20 mouse cellular contexts compared by ENCODE assay signal in the genomic region with DNA sequence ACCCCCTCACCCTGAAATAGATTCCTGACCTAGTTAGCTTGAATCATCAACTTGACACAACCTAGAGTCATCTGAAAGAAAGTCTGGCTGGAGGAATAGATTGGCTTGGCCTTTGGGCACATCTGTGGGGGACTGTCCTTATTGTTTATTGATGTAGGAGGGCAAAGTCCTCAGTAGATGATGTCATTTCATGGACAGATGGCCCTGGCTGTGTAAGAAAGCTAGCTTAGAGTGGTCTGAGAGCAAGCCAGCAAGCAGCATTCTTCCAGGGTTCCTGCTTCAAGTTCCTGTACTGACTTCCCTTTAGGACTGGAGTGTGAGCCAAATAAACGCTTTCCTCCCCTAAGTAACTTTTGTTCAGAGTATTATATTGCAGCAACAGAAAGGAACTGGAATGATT. TPM values are rescaled to one million over a fixed set of nuclear protein-coding genes. Genes with fewer than 3 reads are reported as not detected.
DNase-seq lines count a peak whose midpoint lies in the region; ATAC-seq and TF ChIP-seq lines count a peak whose summit lies in the region.
"Had no signal": no experiment of that assay in that cellular context is flagged by ENCODE, and none has a peak within 500 bp of the region (broad histone marks: within the 10 kb centered on the region; RNA-seq: fewer than 3 reads in every experiment).

No protein-coding gene starts in this region.

- no peak for TF ChIP-seq CTCF in liver, postnatal 0 days (IDR thresholded peaks at IDR 0.05; ENCODE audit: low read depth)
- no peak for TF ChIP-seq CTCF in stomach, postnatal 0 days (IDR thresholded peaks at IDR 0.05; ENCODE audit: low read depth)

- peak overlapping the region; percentile 27; the same call in 1 of the 2 replicates for H3K27ac ChIP-seq in liver, embryonic 12.5 days
- no peak overlapping the region for H3K27ac ChIP-seq in intestine, embryonic 15.5 days
- no peak overlapping the region for H3K27ac ChIP-seq in liver, postnatal 0 days (ENCODE audit: low read depth)
- no peak overlapping the region for H3K27ac ChIP-seq in stomach, postnatal 0 days (replicated peaks)
- H3K27ac ChIP-seq: embryonic facial prominence, embryonic 13.5 days; forebrain, embryonic 12.5 days; heart, adult 2 months; hindbrain, embryonic 10.5 days; hindbrain, embryonic 14.5 days had no signal

- H3K9me3 ChIP-seq in liver, embryonic 12.5 days (replicated peaks): no peaks in the 10 kb centered on the region
- H3K9me3 ChIP-seq in intestine, embryonic 15.5 days: no peaks in the 10 kb centered on the region
- H3K9me3 ChIP-seq in liver, postnatal 0 days (ENCODE audit: low read length): no peaks in the 10 kb centered on the region
- H3K9me3 ChIP-seq in stomach, postnatal 0 days (ENCODE audit: control insufficient read depth, low read length): no peaks in the 10 kb centered on the region
- H3K9me3 ChIP-seq: embryonic facial prominence, embryonic 13.5 days; forebrain, embryonic 12.5 days; hindbrain, embryonic 10.5 days had no signal

- no peak for ATAC-seq in liver, embryonic 12.5 days
- ATAC-seq in intestine, embryonic 15.5 days: peak; percentile 54; the same call in 1 of the 2 replicates
- ATAC-seq in liver, postnatal 0 days: peak; percentile 29; the same call in 1 of the 2 replicates
- ATAC-seq in stomach, postnatal 0 days (ENCODE audit: low FRiP score, low TSS enrichment): peak; percentile 61
- ATAC-seq: forebrain, embryonic 16.5 days had no signal

- H3K4me3 ChIP-seq in liver, embryonic 12.5 days: no peak overlapping the region
- H3K4me3 ChIP-seq in intestine, embryonic 15.5 days (replicated peaks): no peak overlapping the region
- H3K4me3 ChIP-seq in liver, postnatal 0 days (ENCODE audit: low read depth, low read length): no peak overlapping the region
- H3K4me3 ChIP-seq in stomach, postnatal 0 days (ENCODE audit: low read depth, low read length): no peak overlapping the region
- H3K4me3 ChIP-seq: embryonic facial prominence, embryonic 13.5 days; forebrain, embryonic 12.5 days; heart, adult 2 months; hindbrain, embryonic 10.5 days had no signal

- H3K4me2 ChIP-seq in liver, embryonic 12.5 days: no peak overlapping the region
- H3K4me2 ChIP-seq in intestine, embryonic 15.5 days (replicated peaks): no peak overlapping the region
- H3K4me2 ChIP-seq in liver, postnatal 0 days (ENCODE audit: low read depth, low read length): no peak overlapping the region
- no peak overlapping the region for H3K4me2 ChIP-seq in stomach, postnatal 0 days (replicated peaks; ENCODE audit: low read depth)
- H3K4me2 ChIP-seq: embryonic facial prominence, embryonic 13.5 days; forebrain, embryonic 12.5 days; heart, embryonic 11.5 days; hindbrain, embryonic 14.5 days had no signal

- H3K4me1 ChIP-seq in liver, embryonic 12.5 days: peaks cover 21% of the 10 kb centered on the region
- 0 out of 2 replicates have a peak, but pooled peaks cover 6% of the 10 kb centered on the region for H3K4me1 ChIP-seq in intestine, embryonic 15.5 days (replicated peaks)
- peaks cover 7% of the 10 kb centered on the region; the same call in 1 of the 2 replicates for H3K4me1 ChIP-seq in liver, postnatal 0 days (ENCODE audit: insufficient read depth)
- no peaks in the 10 kb centered on the region for H3K4me1 ChIP-seq in stomach, postnatal 0 days (replicated peaks; ENCODE audit: control insufficient read depth, insufficient read depth)
- H3K4me1 ChIP-seq: forebrain, embryonic 12.5 days had no signal

- WGBS in liver, embryonic 12.5 days (ENCODE audit: insufficient replicate concordance): 48% methylated on average over 1 of the region's 1 CpGs
- 53% methylated on average over 1 of the region's 1 CpGs for WGBS in intestine, embryonic 15.5 days
- 61% methylated on average over 1 of the region's 1 CpGs for WGBS in liver, postnatal 0 days (ENCODE audit: insufficient replicate concordance)
- 44% methylated on average over 1 of the region's 1 CpGs for WGBS in stomach, postnatal 0 days

- H3K9ac ChIP-seq in liver, embryonic 12.5 days: no peak overlapping the region
- H3K9ac ChIP-seq in intestine, embryonic 15.5 days: no peak overlapping the region
- H3K9ac ChIP-seq in liver, postnatal 0 days (replicated peaks): no peak overlapping the region
- no peak overlapping the region for H3K9ac ChIP-seq in stomach, postnatal 0 days (ENCODE audit: low read length)
- H3K9ac ChIP-seq: embryonic facial prominence, embryonic 13.5 days; forebrain, embryonic 12.5 days; hindbrain, embryonic 14.5 days had no signal

- DNase-seq in liver: no peak
- no peak for DNase-seq in liver, postnatal 0 days
- no peak for DNase-seq in stomach, postnatal 0 days (ENCODE audit: low spot score)
- DNase-seq in cerebellum, adult 9-10 months: no peak
- DNase-seq in ovary, adult 18-20 months (ENCODE audit: low spot score): no peak
- DNase-seq in natural killer cell, adult 2 months (ENCODE audit: low spot score in 2 of 2): no peak
- DNase-seq: adrenal gland, postnatal 10 days; cerebellum, adult 11-12 months; cerebellum, adult 9-11 months; cerebellum, postnatal 36 days; gastrocnemius, postnatal 14 days; heart, adult 2 months had no signal

- no peaks in the 10 kb centered on the region for H3K36me3 ChIP-seq in liver, embryonic 12.5 days
- no peaks in the 10 kb centered on the region for H3K36me3 ChIP-seq in intestine, embryonic 15.5 days
- no peaks in the 10 kb centered on the region for H3K36me3 ChIP-seq in liver, postnatal 0 days (replicated peaks; ENCODE audit: insufficient read depth, low read length)
- no peaks in the 10 kb centered on the region for H3K36me3 ChIP-seq in stomach, postnatal 0 days (ENCODE audit: control insufficient read depth, insufficient read depth, low read length)
- H3K36me3 ChIP-seq: embryonic facial prominence, embryonic 13.5 days; forebrain, embryonic 12.5 days; hindbrain, embryonic 10.5 days had no signal

- no peaks in the 10 kb centered on the region for H3K27me3 ChIP-seq in liver, embryonic 12.5 days (replicated peaks)
- H3K27me3 ChIP-seq in intestine, embryonic 15.5 days (replicated peaks): no peaks in the 10 kb centered on the region
- no peaks in the 10 kb centered on the region for H3K27me3 ChIP-seq in liver, postnatal 0 days (ENCODE audit: insufficient read depth, low read length)
- no peaks in the 10 kb centered on the region for H3K27me3 ChIP-seq in stomach, postnatal 0 days (ENCODE audit: control insufficient read depth, insufficient read depth, low read length)
- H3K27me3 ChIP-seq: embryonic facial prominence, embryonic 13.5 days; forebrain, embryonic 12.5 days had no signal

- no peak for TF ChIP-seq EP300 in liver, postnatal 0 days (IDR thresholded peaks at IDR 0.05; ENCODE audit: low read depth)
- TF ChIP-seq EP300 in stomach, postnatal 0 days (optimal IDR thresholded peaks at IDR 0.05): no peak

RNA-seq across cellular contexts. Expression of a gene that starts 7.0 kb away (rescaled TPM):
- polyA plus RNA-seq in liver, embryonic 12.5 days (2016; fragmentation: Nextera tagmentation; extraction: Ambion mirVana): 24.5 and 27.8 TPM in 2 replicates
- polyA plus RNA-seq in intestine, embryonic 15.5 days (2015; fragmentation: Nextera tagmentation; extraction: Ambion mirVana): 40.1 and 42.0 TPM in 2 replicates
- 16.3 and 16.6 TPM in 2 replicates for polyA plus RNA-seq in liver, postnatal 0 days (2015; fragmentation: Nextera tagmentation; extraction: Ambion mirVana)
- polyA plus RNA-seq in stomach, postnatal 0 days (2015; fragmentation: Nextera tagmentation; extraction: Ambion mirVana): 18.3 and 19.2 TPM in 2 replicates
